Mouse (Mus musculus): Measurements from ENCODE around the gene Vsig2. TPM values are rescaled to one million over a fixed set of nuclear protein-coding genes. Genes with fewer than 3 reads are reported as not detected.

Gene Vsig2
- not detected for polyA plus RNA-seq (2017; shearing (Covaris generic))

DNA sequence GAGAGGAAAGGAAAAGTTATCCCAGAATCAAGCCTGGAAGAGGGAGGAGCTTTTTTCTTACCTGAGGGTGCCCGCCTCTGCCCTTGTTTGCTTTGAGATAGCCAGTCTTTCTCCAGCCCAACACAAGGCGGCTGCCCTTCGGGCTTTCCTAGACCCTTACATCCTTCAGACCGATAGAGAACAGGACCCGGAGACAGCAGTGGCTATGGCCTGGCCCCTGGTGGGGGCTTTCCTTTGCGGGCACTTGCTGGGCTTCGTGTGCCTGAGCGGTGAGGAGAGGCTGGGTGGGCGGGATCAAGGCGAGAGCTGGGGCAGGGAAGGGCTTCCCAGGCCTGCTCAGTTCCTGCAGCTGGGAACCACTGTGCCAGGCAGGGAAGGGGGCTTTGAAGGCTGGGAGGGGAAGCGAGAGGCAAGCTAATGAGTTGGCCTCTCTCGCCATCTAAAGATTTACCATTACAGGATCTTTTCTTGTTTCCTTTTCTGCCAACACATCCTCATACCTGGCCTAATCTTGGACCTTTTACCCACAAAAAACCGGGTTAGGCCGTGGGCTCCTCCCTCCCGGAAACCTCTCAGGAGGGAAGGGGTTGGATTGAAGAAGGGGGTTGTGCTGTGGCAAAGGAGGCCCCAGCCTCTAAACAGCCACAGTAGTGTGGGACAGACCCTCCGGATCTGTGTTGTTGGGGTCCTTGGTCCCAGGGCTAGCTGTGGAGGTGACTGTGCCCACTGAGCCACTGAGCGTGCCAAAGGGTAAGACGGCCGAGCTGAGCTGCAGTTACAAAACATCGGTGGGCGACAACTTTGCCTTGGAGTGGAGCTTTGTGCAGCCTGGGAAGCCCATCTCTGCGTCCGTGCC is at the start of gene Vsig2:
Vsig2 (plus strand) TSS at position 86 of the 856 bp plus-strand sequence.

DNA sequence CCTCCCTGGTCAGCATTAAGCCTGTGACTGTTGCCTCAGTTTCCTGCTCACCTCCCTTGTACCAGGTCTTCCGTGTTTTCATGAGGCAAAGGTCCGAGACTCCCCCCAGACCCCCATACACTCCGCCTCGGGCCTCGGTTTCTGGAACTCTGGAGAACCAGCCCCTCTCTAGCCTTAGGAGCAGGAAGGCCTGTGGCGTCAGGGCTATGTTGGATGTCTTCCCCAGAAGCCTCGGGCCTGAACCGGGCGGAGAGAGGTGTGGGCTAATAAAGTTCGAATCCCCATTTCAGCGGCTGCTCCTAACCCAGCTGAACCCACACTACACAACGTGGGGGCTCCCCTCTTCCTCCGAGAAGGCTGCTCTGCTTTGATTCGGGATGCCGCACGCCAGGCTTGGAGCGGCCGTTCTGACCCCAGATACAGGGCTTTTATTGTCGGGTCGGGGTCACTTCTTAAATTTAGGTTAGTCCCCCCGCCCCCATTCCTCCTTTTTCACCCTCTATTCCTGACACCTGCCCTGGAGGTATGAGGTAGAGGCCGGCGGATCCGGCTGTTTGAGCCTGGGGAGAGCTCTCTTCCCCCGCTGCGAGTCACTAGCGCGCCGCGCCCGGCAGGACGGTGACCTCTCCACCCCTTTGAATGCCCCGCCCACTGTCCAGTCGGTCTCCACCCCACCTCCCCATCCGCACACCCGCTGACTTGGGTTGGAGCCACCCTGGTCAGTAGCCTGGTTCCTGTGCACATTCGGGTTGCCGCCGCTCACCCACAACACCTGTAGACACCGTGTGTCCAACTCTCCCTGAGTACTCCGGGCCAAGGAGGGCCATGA is 11.4 kb upstream of the Vsig2 start, which contains the start of gene Esam:
Esam (plus strand) TSS at position 683 of the 829 bp plus-strand sequence.

DNA sequence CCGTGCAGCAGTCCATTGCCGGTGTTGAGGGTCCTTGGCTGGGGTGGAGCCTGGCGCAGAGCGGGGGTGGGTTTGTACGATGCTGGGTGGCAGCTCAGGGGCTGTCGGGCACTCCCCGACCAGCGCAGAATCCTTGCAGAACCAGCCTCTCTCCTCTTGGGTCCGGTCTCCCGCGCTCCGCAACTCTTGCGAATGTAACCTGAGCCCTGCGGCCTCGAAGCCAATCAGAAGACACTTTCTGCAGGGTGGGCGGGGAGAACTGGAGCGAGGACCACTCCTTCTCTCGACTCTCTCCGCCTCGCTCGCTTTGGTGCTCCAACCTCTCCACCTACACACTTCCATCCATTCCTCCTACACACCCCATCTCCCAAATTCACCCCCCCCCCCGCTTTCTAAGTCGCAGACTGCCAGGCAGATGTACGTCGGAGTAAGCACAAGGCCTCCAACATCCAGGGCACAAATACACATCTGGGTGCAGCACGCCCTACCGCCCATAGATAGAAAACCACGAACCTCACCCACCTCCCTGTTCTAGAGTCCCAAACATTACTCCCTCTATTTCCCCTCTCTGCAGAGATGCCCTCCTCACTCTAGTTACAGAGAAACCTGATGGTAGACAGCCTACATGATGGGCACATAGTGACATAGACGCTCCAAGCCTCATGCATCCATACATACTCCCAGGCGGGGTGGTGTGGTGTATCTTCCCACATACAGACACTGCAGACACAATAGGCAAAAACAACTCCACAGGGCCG is 13.7 kb downstream of the Vsig2 start, which contains the start of gene Nrgn:
Nrgn (minus strand) TSS at position 369 of the 758 bp plus-strand sequence.

DNA sequence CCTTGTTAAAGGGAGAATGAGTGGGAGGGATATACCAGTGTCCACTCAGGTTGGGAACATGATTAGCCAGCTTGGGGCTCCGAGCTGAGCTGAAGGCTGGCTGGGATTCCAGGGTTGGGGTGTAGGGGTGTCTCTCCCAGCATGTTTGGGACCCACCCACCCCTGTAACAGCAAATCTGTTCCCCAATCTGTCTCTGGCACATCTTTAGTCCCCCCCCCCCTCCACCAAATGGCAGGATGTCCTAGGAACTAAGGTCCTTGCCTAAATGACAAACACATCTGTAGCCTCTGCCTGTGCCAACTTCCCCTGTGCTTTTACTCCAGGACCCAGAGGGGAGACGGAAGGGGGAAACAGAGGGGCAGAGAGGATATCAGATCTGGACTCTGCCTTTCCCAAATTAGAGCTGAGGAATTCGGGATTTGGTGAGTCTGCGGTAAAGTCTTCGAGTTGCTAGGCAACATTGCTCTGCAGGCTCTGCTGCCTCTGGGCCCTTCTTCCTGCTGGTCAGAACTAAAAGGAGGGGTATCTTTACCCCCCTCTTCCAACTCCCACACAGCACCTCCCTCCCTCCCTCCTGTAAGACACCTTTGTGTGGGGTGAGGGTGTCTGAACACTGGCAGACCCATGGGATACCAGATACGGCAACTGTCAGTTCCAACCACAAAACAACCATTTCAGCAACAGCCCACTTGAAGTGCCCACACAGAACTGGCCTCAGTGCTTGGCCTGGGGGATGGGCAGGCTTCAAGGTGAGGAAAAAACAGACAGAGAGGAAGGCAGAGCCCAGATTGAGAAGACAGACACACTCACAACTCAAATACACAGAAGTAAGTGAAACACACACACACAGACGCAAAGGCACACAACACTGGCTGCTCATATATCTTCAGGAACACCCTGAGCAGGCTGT is 16.0 kb downstream of the Vsig2 start, which contains the start of gene Siae:
Siae (plus strand) TSS at position 861 of the 911 bp plus-strand sequence.

Other genes with a start within 250 kb of the Vsig2 start
- 6.8 TPM for gene Ccdc15, start 190.8 kb upstream of the Vsig2 start, polyA plus RNA-seq (2017; shearing (Covaris generic))
- not detected for gene Hepacam, start 171.9 kb upstream of the Vsig2 start, polyA plus RNA-seq (2017; shearing (Covaris generic))
- not detected for gene Robo4, start 137.4 kb upstream of the Vsig2 start, polyA plus RNA-seq (2017; shearing (Covaris generic))
- gene Robo3, start 106.0 kb upstream of the Vsig2 start, polyA plus RNA-seq (2017; shearing (Covaris generic)): not detected
- gene Msantd2, start 49.9 kb upstream of the Vsig2 start, polyA plus RNA-seq (2017; shearing (Covaris generic)): 36.4 TPM
- gene Esam, start 11.2 kb upstream of the Vsig2 start, polyA plus RNA-seq (2017; shearing (Covaris generic)): not detected
- gene Nrgn, start 13.6 kb downstream of the Vsig2 start, polyA plus RNA-seq (2017; shearing (Covaris generic)): not detected
- 8.1 TPM for gene Siae, start 16.4 kb downstream of the Vsig2 start, polyA plus RNA-seq (2017; shearing (Covaris generic))
- gene Spa17, start 74.5 kb downstream of the Vsig2 start, polyA plus RNA-seq (2017; shearing (Covaris generic)): not detected
- 115 TPM for gene Tbrg1, start 118.1 kb downstream of the Vsig2 start, polyA plus RNA-seq (2017; shearing (Covaris generic))
- not detected for gene Panx3, start 130.0 kb downstream of the Vsig2 start, polyA plus RNA-seq (2017; shearing (Covaris generic))
- gene Olfr160, start 177.0 kb downstream of the Vsig2 start, polyA plus RNA-seq (2017; shearing (Covaris generic)): 0.24 TPM
- gene Olfr874, start 205.9 kb downstream of the Vsig2 start, polyA plus RNA-seq (2017; shearing (Covaris generic)): 0.34 TPM
- not detected for gene Olfr875, start 232.6 kb downstream of the Vsig2 start, polyA plus RNA-seq (2017; shearing (Covaris generic))

All from naive thymus-derived CD4-positive, alpha-beta T cell, adult 5 months (primary cell).